Mouse (Mus musculus): ENCODE data around the gene Man2b2. TPM values are rescaled to one million over a fixed set of nuclear protein-coding genes. Genes with fewer than 3 reads are reported as not detected.

Man2b2 gene
- polyA plus RNA-seq, 1 experiment, result 29.2 TPM

DNA sequence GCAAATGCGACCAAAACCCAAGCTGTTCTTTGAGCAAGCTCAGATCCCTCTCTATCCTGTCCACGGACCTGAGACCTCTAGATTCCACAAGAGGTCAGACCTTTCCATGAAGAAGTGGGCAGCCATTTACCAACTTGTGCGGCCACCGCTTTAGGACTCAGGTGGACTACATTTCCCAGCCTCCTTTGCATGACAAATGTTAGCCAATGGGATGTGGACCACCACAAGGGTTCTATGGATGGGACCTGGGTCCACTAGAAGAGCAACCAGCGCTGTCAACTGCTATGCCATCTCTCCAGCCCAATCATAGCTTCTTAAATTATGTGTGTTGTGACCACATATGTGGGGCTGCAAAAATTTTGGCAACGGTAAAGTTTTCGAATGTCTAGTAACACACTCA, 819 bp upstream of the Man2b2 start:
- Histone ChIP-seq H3K27me3 (ENCODE audit: control insufficient read depth, insufficient read depth, low read length) (no peaks in the 10 kb centered on the region), H3K4me1 (ENCODE audit: control insufficient read depth, insufficient read depth, low read length) (no peaks in the 10 kb centered on the region), H3K4me3 (replicated peaks; ENCODE audit: insufficient read depth, low read depth, low read length) (no peak overlapping the region), H3K27ac (ENCODE audit: insufficient read depth, low read length) (no peak overlapping the region)
- peak; percentile 43 to 73 for DNase-seq
- TF ChIP-seq CTCF (IDR thresholded peaks at IDR 0.05; ENCODE audit: borderline replicate concordance, insufficient read depth, low read depth, low read length) (no peak), POLR2A (IDR thresholded peaks at IDR 0.05; ENCODE audit: borderline replicate concordance, insufficient read depth, low read length) (no peak)
- WGBS, result 74% methylated on average over 7 of the region's 7 CpGs

DNA sequence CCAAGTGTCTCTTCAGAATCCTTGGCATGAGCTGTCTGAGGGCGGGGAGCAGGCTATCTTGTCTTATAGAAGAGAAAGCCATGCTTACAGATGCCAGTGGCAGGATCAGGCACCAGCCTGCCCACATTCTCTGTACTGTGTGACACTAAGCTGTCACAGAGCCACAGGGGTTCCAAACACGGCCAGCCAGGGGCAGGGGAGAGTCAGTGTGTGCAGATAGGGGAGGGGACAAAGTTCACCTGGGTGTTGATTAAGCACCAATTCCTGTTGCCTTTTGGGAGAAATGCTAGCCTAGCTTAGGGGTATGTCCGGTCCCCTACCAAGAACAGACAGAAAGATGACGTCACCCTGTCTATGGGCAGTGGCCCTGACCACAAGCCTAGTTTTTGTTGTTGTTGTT, 1.4 kb downstream of the Man2b2 start:
- Histone ChIP-seq H3K4me1 (ENCODE audit: control insufficient read depth, insufficient read depth, low read length) (no peaks in the 10 kb centered on the region), H3K27me3 (ENCODE audit: control insufficient read depth, insufficient read depth, low read length) (no peaks in the 10 kb centered on the region), H3K4me3 (replicated peaks; ENCODE audit: insufficient read depth, low read depth, low read length) (no peak overlapping the region), H3K27ac (ENCODE audit: insufficient read depth, low read length) (no peak overlapping the region)
- WGBS, result 77% methylated on average over 4 of the region's 4 CpGs
- TF ChIP-seq POLR2A (IDR thresholded peaks at IDR 0.05; ENCODE audit: borderline replicate concordance, insufficient read depth, low read length) (no peak), CTCF (IDR thresholded peaks at IDR 0.05; ENCODE audit: borderline replicate concordance, insufficient read depth, low read depth, low read length) (no peak)
- no peak for DNase-seq

DNA sequence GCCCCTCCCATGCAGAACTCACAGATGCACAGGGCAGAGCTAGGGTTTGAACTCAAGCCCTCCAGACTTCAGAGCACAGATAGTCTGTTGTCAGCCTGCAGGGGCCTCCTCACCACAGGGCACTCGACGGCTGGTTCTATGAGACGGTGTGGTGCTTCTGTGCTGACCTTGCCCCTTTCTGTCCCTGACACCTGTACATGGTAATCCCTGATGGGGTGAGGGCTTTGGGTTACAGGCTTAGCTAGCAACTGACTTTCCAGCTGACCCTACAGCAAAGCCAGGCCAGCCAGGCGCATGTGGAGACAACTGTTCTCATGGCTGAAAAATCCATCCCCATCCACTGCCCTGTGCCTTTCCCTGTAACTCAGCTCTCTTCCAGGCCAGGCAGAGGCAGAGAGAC, 7.5 kb downstream of the Man2b2 start:
- TF ChIP-seq CTCF (IDR thresholded peaks at IDR 0.05; ENCODE audit: borderline replicate concordance, insufficient read depth, low read depth, low read length) (no peak), POLR2A (IDR thresholded peaks at IDR 0.05; ENCODE audit: borderline replicate concordance, insufficient read depth, low read length) (no peak)
- no peak overlapping the region for H3K27ac ChIP-seq (ENCODE audit: insufficient read depth, low read length)

DNA sequence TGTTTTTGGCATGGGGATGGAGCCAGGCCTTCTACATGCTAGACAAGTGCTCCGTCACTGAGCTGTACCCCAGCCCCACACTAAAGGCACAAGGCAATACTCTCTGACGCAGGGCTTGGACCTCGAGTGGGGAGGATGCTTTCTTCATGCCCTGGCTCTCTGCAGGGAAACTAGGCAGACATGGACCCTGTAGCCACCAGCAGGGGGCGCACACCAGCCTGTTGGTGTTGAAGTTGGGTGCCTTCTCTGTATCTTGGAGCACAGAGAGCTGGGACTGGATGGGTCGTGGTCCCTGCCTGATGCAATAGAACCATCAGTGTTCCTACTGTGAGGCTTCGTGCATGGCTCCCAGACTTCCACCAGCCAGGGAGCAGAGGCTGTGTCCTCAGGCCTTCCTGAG, 10.3 kb downstream of the Man2b2 start:
- peak; percentile 49 to 65 for DNase-seq
- 43% methylated on average over 6 of the region's 6 CpGs for WGBS
- no peaks in the 10 kb centered on the region for H3K27me3 ChIP-seq (ENCODE audit: control insufficient read depth, insufficient read depth, low read length)
- H3K4me1 ChIP-seq (ENCODE audit: control insufficient read depth, insufficient read depth, low read length), result no peaks in the 10 kb centered on the region
- TF ChIP-seq CTCF (IDR thresholded peaks at IDR 0.05; ENCODE audit: borderline replicate concordance, insufficient read depth, low read depth, low read length) (peak; percentile 87), POLR2A (IDR thresholded peaks at IDR 0.05; ENCODE audit: borderline replicate concordance, insufficient read depth, low read length) (no peak)
- H3K27ac ChIP-seq (ENCODE audit: insufficient read depth, low read length), result no peak overlapping the region
- no peak overlapping the region for H3K4me3 ChIP-seq (replicated peaks; ENCODE audit: insufficient read depth, low read depth, low read length)

More for the DNA sequence above, 7.5 kb downstream of the Man2b2 start:
- Histone ChIP-seq H3K27me3 (ENCODE audit: control insufficient read depth, insufficient read depth, low read length) (no peaks in the 10 kb centered on the region), H3K4me1 (ENCODE audit: control insufficient read depth, insufficient read depth, low read length) (no peaks in the 10 kb centered on the region), H3K4me3 (replicated peaks; ENCODE audit: insufficient read depth, low read depth, low read length) (no peak overlapping the region)
- whole genome bisulfite sequencing, result 87% methylated on average over 4 of the region's 4 CpGs
- DNase-seq, result no peak

DNA sequence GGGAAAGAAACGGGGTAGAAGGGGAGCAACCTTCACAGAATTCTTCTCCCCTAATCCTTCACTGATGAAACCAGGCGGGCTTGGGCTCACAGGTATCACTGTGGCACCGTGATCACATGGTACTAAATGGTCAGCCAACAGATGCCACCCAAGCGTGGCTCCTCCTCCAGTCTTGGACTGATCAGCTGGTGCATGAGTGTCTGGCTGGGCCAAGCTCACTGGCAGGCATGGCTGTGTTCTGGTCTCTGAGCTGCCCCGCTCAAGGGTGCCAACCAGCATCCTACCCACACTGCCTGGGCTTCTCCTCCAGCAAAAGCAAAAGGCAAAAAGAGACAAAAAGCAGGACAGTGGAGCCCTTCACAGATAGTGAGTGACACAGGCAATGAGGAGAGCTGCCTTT, 10.7 kb downstream of the Man2b2 start:
- DNase-seq, result no peak
- Histone ChIP-seq H3K4me1 (ENCODE audit: control insufficient read depth, insufficient read depth, low read length) (no peaks in the 10 kb centered on the region), H3K4me3 (replicated peaks; ENCODE audit: insufficient read depth, low read depth, low read length) (no peak overlapping the region), H3K27me3 (ENCODE audit: control insufficient read depth, insufficient read depth, low read length) (no peaks in the 10 kb centered on the region), H3K27ac (ENCODE audit: insufficient read depth, low read length) (no peak overlapping the region)
- TF ChIP-seq POLR2A (IDR thresholded peaks at IDR 0.05; ENCODE audit: borderline replicate concordance, insufficient read depth, low read length) (no peak), CTCF (IDR thresholded peaks at IDR 0.05; ENCODE audit: borderline replicate concordance, insufficient read depth, low read depth, low read length) (no peak)
- 61% methylated on average over 5 of the region's 5 CpGs for WGBS

DNA sequence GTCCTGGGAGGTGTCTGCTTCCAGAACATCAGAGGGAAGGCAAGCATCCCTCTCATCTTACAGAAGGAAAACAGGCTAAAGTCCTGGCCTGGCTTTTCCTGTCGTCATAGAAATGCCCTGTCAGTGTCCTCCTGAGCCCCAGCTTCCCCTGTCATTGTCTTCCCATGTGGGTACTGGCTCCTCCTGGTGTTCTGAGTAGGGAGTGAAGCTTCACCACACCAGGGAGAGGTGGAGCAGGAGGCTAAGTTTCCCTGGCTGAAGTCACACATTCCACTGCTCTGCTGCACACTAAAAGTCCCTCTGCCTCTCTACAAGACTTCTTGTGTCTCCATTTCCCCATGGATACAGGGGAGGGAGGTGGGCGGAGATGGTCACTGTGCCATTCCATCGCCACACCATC, 12.7 kb downstream of the Man2b2 start:
- no peak for DNase-seq
- no peaks in the 10 kb centered on the region for H3K27me3 ChIP-seq (ENCODE audit: control insufficient read depth, insufficient read depth, low read length)
- no peak overlapping the region for H3K27ac ChIP-seq (ENCODE audit: insufficient read depth, low read length)
- H3K4me1 ChIP-seq (ENCODE audit: control insufficient read depth, insufficient read depth, low read length), result no peaks in the 10 kb centered on the region
- WGBS, result 66% methylated on average over 3 of the region's 3 CpGs
- no peak overlapping the region for H3K4me3 ChIP-seq (replicated peaks; ENCODE audit: insufficient read depth, low read depth, low read length)
- TF ChIP-seq CTCF (IDR thresholded peaks at IDR 0.05; ENCODE audit: borderline replicate concordance, insufficient read depth, low read depth, low read length) (no peak), POLR2A (IDR thresholded peaks at IDR 0.05; ENCODE audit: borderline replicate concordance, insufficient read depth, low read length) (no peak)

DNA sequence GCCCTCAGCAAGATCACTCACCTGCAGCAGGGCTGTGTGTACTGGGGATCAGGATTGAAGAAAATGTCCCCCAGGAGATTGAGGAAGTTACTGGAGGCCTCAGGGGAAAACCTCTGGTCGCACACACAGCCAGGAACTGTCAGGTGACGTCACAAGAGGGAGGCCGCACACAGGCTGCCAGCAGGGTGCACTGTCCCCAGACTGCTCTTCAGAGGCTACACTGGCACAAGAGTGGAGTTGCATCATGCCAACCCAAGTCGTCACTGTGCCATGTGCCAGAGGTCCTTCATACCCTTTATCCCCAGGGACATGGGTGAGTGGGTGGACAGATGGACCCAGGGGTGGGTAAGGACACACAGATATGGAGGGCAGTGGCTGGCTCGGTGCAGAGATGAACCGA, 15.9 kb downstream of the Man2b2 start:
- DNase-seq, result no peak
- Histone ChIP-seq H3K27ac (ENCODE audit: insufficient read depth, low read length) (no peak overlapping the region), H3K4me1 (ENCODE audit: control insufficient read depth, insufficient read depth, low read length) (no peaks in the 10 kb centered on the region), H3K4me3 (replicated peaks; ENCODE audit: insufficient read depth, low read depth, low read length) (no peak overlapping the region), H3K27me3 (ENCODE audit: control insufficient read depth, insufficient read depth, low read length) (no peaks in the 10 kb centered on the region)
- 48% methylated on average over 6 of the region's 6 CpGs for WGBS
- TF ChIP-seq POLR2A (IDR thresholded peaks at IDR 0.05; ENCODE audit: borderline replicate concordance, insufficient read depth, low read length) (no peak), CTCF (IDR thresholded peaks at IDR 0.05; ENCODE audit: borderline replicate concordance, insufficient read depth, low read depth, low read length) (no peak)

DNA sequence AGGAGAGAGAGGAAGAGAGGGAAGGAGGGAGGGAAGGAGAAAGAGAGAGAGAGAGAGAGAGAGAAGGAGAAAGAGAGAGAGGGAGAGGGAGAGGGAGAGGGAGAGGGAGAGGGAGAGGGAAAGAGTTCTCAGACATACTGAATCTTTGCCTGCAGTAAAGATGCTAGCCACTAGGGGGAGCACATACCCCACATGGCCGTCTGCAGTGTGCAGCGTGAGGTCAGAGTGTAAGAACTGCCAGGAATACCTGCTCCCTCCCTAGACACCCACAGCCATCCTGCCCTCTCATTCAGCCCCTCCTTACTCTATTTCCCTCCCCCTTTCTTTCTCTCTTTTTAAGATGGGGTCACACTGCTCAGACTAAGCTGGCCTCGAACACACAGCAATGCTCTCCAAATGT, 19.0 kb downstream of the Man2b2 start:
- DNase-seq, result peak; percentile 69 to 70

More for the DNA sequence above, 19.0 kb downstream of the Man2b2 start:
- TF ChIP-seq CTCF (IDR thresholded peaks at IDR 0.05; ENCODE audit: borderline replicate concordance, insufficient read depth, low read depth, low read length) (peak; percentile 91), POLR2A (IDR thresholded peaks at IDR 0.05; ENCODE audit: borderline replicate concordance, insufficient read depth, low read length) (no peak)
- Histone ChIP-seq H3K4me1 (ENCODE audit: control insufficient read depth, insufficient read depth, low read length) (no peaks in the 10 kb centered on the region), H3K27me3 (ENCODE audit: control insufficient read depth, insufficient read depth, low read length) (no peaks in the 10 kb centered on the region), H3K27ac (ENCODE audit: insufficient read depth, low read length) (no peak overlapping the region), H3K4me3 (replicated peaks; ENCODE audit: insufficient read depth, low read depth, low read length) (no peak overlapping the region)
- 25% methylated on average over 3 of the region's 3 CpGs for WGBS
